Mouse (Mus musculus): ENCODE results near the gene Adgrb2. TPM values are rescaled to one million over a fixed set of nuclear protein-coding genes. Genes with fewer than 3 reads are reported as not detected.
A peak's percentile ranks its signal among the peaks of the same experiment; 100 is the strongest.

Gene Adgrb2
- total and polyA plus RNA-seq, 3 experiments = 0.08 TPM; not detected in 2

- TF ChIP-seq ZKSCAN1 (IDR thresholded peaks at IDR 0.05; ENCODE audit: borderline replicate concordance, low read depth, low read length) (no peak), MAX (IDR thresholded peaks at IDR 0.05; ENCODE audit: low read length) (peak; percentile 62), JUN (IDR thresholded peaks at IDR 0.05; ENCODE audit: insufficient read depth, low read depth, low read length) (no peak), RAD21 (IDR thresholded peaks at IDR 0.05; ENCODE audit: low read depth, low read length) (no peak), MXI1 (IDR thresholded peaks at IDR 0.05; ENCODE audit: low read depth, low read length) (no peak), JUND (conservative IDR thresholded peaks at IDR 0.05; ENCODE audit: low read depth, low read length) (no peak), CTCF (conservative IDR thresholded peaks at IDR 0.05 in 1 of 2, IDR thresholded peaks at IDR 0.05 in 1 of 2; ENCODE audit: low read depth in 2 of 2, low read length in 2 of 2) (no peak), E2F4 (IDR thresholded peaks at IDR 0.05; ENCODE audit: insufficient replicate concordance, low read depth, low read length) (no peak)
These were observed 60.9 kb downstream of the Adgrb2 start (continued) for GRCm38 (mm10) chr4:130045609-130046008.

GRCm38 (mm10) chr4:130047331-130048202, 62.9 kb downstream of the Adgrb2 start, which contains the start of gene Col16a1:
Col16a1 (plus strand) TSS chr4:130047840.
- TF ChIP-seq CHD1 (IDR thresholded peaks at IDR 0.05; ENCODE audit: low read depth, low read length) (no peak), MEF2A (IDR thresholded peaks at IDR 0.05; ENCODE audit: borderline replicate concordance, low read depth, low read length) (no peak), EP300 (IDR thresholded peaks at IDR 0.05; ENCODE audit: low read length) (no peak), PAX5 (IDR thresholded peaks at IDR 0.05; ENCODE audit: low read length) (no peak), USF2 (conservative IDR thresholded peaks at IDR 0.05; ENCODE audit: low read depth, low read length) (no peak), ZKSCAN1 (IDR thresholded peaks at IDR 0.05; ENCODE audit: borderline replicate concordance, low read depth, low read length) (no peak), ZNF384 (IDR thresholded peaks at IDR 0.05; ENCODE audit: low read depth, low read length) (no peak), RCOR1 (conservative IDR thresholded peaks at IDR 0.05; ENCODE audit: low read depth, low read length) (no peak), E2F4 (IDR thresholded peaks at IDR 0.05; ENCODE audit: insufficient replicate concordance, low read depth, low read length) (no peak), IRF4 (IDR thresholded peaks at IDR 0.05; ENCODE audit: low read depth, low read length) (no peak), MAX (IDR thresholded peaks at IDR 0.05; ENCODE audit: low read length) (no peak), HCFC1 (IDR thresholded peaks at IDR 0.05; ENCODE audit: low read depth, low read length) (no peak), CTCF (conservative IDR thresholded peaks at IDR 0.05 in 1 of 2, IDR thresholded peaks at IDR 0.05 in 1 of 2; ENCODE audit: low read depth in 2 of 2, low read length in 2 of 2) (no peak), TBP (conservative IDR thresholded peaks at IDR 0.05; ENCODE audit: low read depth, low read length) (no peak)
- DNase-seq (ENCODE audit: extremely low read depth) = no peak
- Histone ChIP-seq H3K79me2 (replicated peaks; ENCODE audit: control insufficient read depth, extremely low read depth, insufficient read depth, poor library complexity, severe bottlenecking) (no peaks in the 10 kb centered on the region), H3K4me1 (ENCODE audit: control insufficient read depth in 1 of 2, insufficient read depth in 2 of 2) (peaks cover 11 to 26% of the 10 kb centered on the region in 2 experiments), H3K36me3 (replicated peaks in 1 of 2; ENCODE audit: control insufficient read depth in 1 of 2, insufficient read depth in 1 of 2, low read length in 1 of 2) (no peaks in the 10 kb centered on the region), H3K4me2 (ENCODE audit: insufficient read depth, low read depth, poor library complexity, severe bottlenecking) (no peak within 1 kb of the TSS), H3K9ac (ENCODE audit: insufficient read depth, low read depth) (no peak within 1 kb of the TSS), H3K27me3 (replicated peaks) (peaks cover 54% of the 10 kb centered on the region), H3K9me3 (replicated peaks; ENCODE audit: low read length) (peaks cover 7% of the 10 kb centered on the region), H3K4me3 (replicated peaks in 1 of 3; ENCODE audit: low read depth in 2 of 3, low read length in 2 of 3, poor library complexity in 1 of 3) (no peak within 1 kb of the TSS), H3K27ac (ENCODE audit: insufficient read depth, low read depth) (no peak within 1 kb of the TSS)
- in situ Hi-C loops (cut with MboI; ENCODE audit: low pct_ligation_motif_present, low pct_unique_long_range_greater_than_20kb, low sequenced_read_pairs) = no loop called here
- dilution Hi-C loops (cut with MboI; ENCODE audit: extremely low pct_ligation_motif_present, extremely low pct_unique_long_range_greater_than_20kb, low sequenced_read_pairs) = no loop called here

Data from CH12.LX (cell line).